Mouse (Mus musculus): ENCODE measurements at regions not wholly inside any gene's neighbourhood (a gene's known extent, or its start where the extent isn't known, plus 50 kb on each side); places are given as distances from the start of the nearest gene placed in this dataset.

- Histone ChIP-seq H3K4me3 (replicated peaks; ENCODE audit: insufficient read depth, low read depth, low read length) (no peak overlapping the region), H3K27ac (ENCODE audit: insufficient read depth, low read length) (no peak overlapping the region), H3K27me3 (ENCODE audit: control insufficient read depth, insufficient read depth, low read length) (no peaks in the 10 kb centered on the region), H3K4me1 (ENCODE audit: control insufficient read depth, insufficient read depth, low read length) (no peaks in the 10 kb centered on the region)
- no peak for DNase-seq
- TF ChIP-seq POLR2A (IDR thresholded peaks at IDR 0.05; ENCODE audit: borderline replicate concordance, insufficient read depth, low read length): no peak
- no peak for TF ChIP-seq CTCF (IDR thresholded peaks at IDR 0.05; ENCODE audit: borderline replicate concordance, insufficient read depth, low read depth, low read length)
- 90% methylated on average over 5 of the region's 5 CpGs for WGBS
Observed at GRCm38 (mm10) chr16:22750725-22751287, 60.6 kb downstream of the Crygs start.

- peaks cover 14% of the 10 kb centered on the region; the same call in 1 of the 2 replicates for H3K4me1 ChIP-seq (ENCODE audit: control insufficient read depth, insufficient read depth, low read length)
Observed at GRCm38 (mm10) chr16:22744121-22744855, 67.1 kb downstream of the Crygs start.

GRCm38 (mm10) chr16:22743461-22743860 lies 67.9 kb downstream of the Crygs start:
- no peaks in the 10 kb centered on the region for H3K27me3 ChIP-seq (ENCODE audit: control insufficient read depth, insufficient read depth, low read length)
- H3K4me1 ChIP-seq (ENCODE audit: control insufficient read depth, insufficient read depth, low read length): peaks cover 14% of the 10 kb centered on the region; the same call in 1 of the 2 replicates
- TF ChIP-seq CTCF (IDR thresholded peaks at IDR 0.05; ENCODE audit: borderline replicate concordance, insufficient read depth, low read depth, low read length): no peak
- TF ChIP-seq POLR2A (IDR thresholded peaks at IDR 0.05; ENCODE audit: borderline replicate concordance, insufficient read depth, low read length): no peak
- WGBS: 27% methylated on average over 1 of the region's 1 CpGs
- H3K4me3 ChIP-seq (replicated peaks; ENCODE audit: insufficient read depth, low read depth, low read length): no peak overlapping the region
- peak; percentile 59 to 70 for DNase-seq
- peak overlapping the region; percentile 10; the same call in 1 of the 2 replicates for H3K27ac ChIP-seq (ENCODE audit: insufficient read depth, low read length)

More at GRCm38 (mm10) chr16:22744121-22744855, 67.1 kb downstream of the Crygs start:
- Histone ChIP-seq H3K27me3 (ENCODE audit: control insufficient read depth, insufficient read depth, low read length) (no peaks in the 10 kb centered on the region), H3K4me3 (replicated peaks; ENCODE audit: insufficient read depth, low read depth, low read length) (no peak overlapping the region), H3K27ac (ENCODE audit: insufficient read depth, low read length) (no peak overlapping the region)
- WGBS: 46% methylated on average over 7 of the region's 7 CpGs
- no peak for TF ChIP-seq POLR2A (IDR thresholded peaks at IDR 0.05; ENCODE audit: borderline replicate concordance, insufficient read depth, low read length)
- no peak for TF ChIP-seq CTCF (IDR thresholded peaks at IDR 0.05; ENCODE audit: borderline replicate concordance, insufficient read depth, low read depth, low read length)
- DNase-seq: peak; percentile 60 to 85

GRCm38 (mm10) chr16:22741496-22741895 lies 69.9 kb downstream of the Crygs start:
- TF ChIP-seq POLR2A (IDR thresholded peaks at IDR 0.05; ENCODE audit: borderline replicate concordance, insufficient read depth, low read length) (no peak), CTCF (IDR thresholded peaks at IDR 0.05; ENCODE audit: borderline replicate concordance, insufficient read depth, low read depth, low read length) (no peak)
- Histone ChIP-seq H3K27ac (ENCODE audit: insufficient read depth, low read length) (no peak overlapping the region), H3K4me3 (replicated peaks; ENCODE audit: insufficient read depth, low read depth, low read length) (no peak overlapping the region), H3K27me3 (ENCODE audit: control insufficient read depth, insufficient read depth, low read length) (no peaks in the 10 kb centered on the region), H3K4me1 (ENCODE audit: control insufficient read depth, insufficient read depth, low read length) (peaks cover 14% of the 10 kb centered on the region; the same call in 1 of the 2 replicates)
- DNase-seq: no peak
- WGBS: 69% methylated on average over 4 of the region's 4 CpGs

GRCm38 (mm10) chr16:22734529-22735022 lies 76.8 kb downstream of the Crygs start:
- Histone ChIP-seq H3K4me3 (replicated peaks; ENCODE audit: insufficient read depth, low read depth, low read length) (no peak overlapping the region), H3K27me3 (ENCODE audit: control insufficient read depth, insufficient read depth, low read length) (no peaks in the 10 kb centered on the region), H3K27ac (ENCODE audit: insufficient read depth, low read length) (no peak overlapping the region), H3K4me1 (ENCODE audit: control insufficient read depth, insufficient read depth, low read length) (no peaks in the 10 kb centered on the region; the same call in 1 of the 2 replicates)
- TF ChIP-seq CTCF (IDR thresholded peaks at IDR 0.05; ENCODE audit: borderline replicate concordance, insufficient read depth, low read depth, low read length): no peak
- no peak for TF ChIP-seq POLR2A (IDR thresholded peaks at IDR 0.05; ENCODE audit: borderline replicate concordance, insufficient read depth, low read length)
- WGBS: 68% methylated on average over 10 of the region's 10 CpGs
- DNase-seq: no peak

- H3K27me3 ChIP-seq (ENCODE audit: control insufficient read depth, insufficient read depth, low read length): no peaks in the 10 kb centered on the region
- DNase-seq: no peak
- WGBS: 64% methylated on average over 11 of the region's 11 CpGs
Observed at GRCm38 (mm10) chr16:22733772-22734528, 76.9 kb upstream of the Dgkg start.

GRCm38 (mm10) chr16:22729096-22729495 lies 72.1 kb upstream of the Dgkg start:
- WGBS: 89% methylated on average over 3 of the region's 3 CpGs
- Histone ChIP-seq H3K4me3 (replicated peaks; ENCODE audit: insufficient read depth, low read depth, low read length) (no peak overlapping the region), H3K27ac (ENCODE audit: insufficient read depth, low read length) (no peak overlapping the region), H3K27me3 (ENCODE audit: control insufficient read depth, insufficient read depth, low read length) (no peaks in the 10 kb centered on the region), H3K4me1 (ENCODE audit: control insufficient read depth, insufficient read depth, low read length) (peaks cover 10% of the 10 kb centered on the region; the same call in 1 of the 2 replicates)
- no peak for DNase-seq
- TF ChIP-seq POLR2A (IDR thresholded peaks at IDR 0.05; ENCODE audit: borderline replicate concordance, insufficient read depth, low read length): no peak
- TF ChIP-seq CTCF (IDR thresholded peaks at IDR 0.05; ENCODE audit: borderline replicate concordance, insufficient read depth, low read depth, low read length): no peak

More at GRCm38 (mm10) chr16:22733772-22734528, 76.9 kb upstream of the Dgkg start:
- Histone ChIP-seq H3K4me1 (ENCODE audit: control insufficient read depth, insufficient read depth, low read length) (no peaks in the 10 kb centered on the region; the same call in 1 of the 2 replicates), H3K27ac (ENCODE audit: insufficient read depth, low read length) (no peak overlapping the region), H3K4me3 (replicated peaks; ENCODE audit: insufficient read depth, low read depth, low read length) (no peak overlapping the region)
- TF ChIP-seq POLR2A (IDR thresholded peaks at IDR 0.05; ENCODE audit: borderline replicate concordance, insufficient read depth, low read length): no peak
- no peak for TF ChIP-seq CTCF (IDR thresholded peaks at IDR 0.05; ENCODE audit: borderline replicate concordance, insufficient read depth, low read depth, low read length)
